Mouse (Mus musculus): ENCODE measurements at regions not wholly inside any gene's neighbourhood (a gene's known extent, or its start where the extent isn't known, plus 50 kb on each side); places are given as distances from the start of the nearest gene placed in this dataset.

- no peak for TF ChIP-seq SIN3A (IDR thresholded peaks at IDR 0.05; ENCODE audit: low read length)
- no peak for TF ChIP-seq EP300 (IDR thresholded peaks at IDR 0.05; ENCODE audit: low read length)
- no peak for TF ChIP-seq POLR2A (IDR thresholded peaks at IDR 0.05; ENCODE audit: low read depth, low read length)
- no peak for TF ChIP-seq CTCF (conservative IDR thresholded peaks at IDR 0.05 in 1 of 2, IDR thresholded peaks at IDR 0.05 in 1 of 2; ENCODE audit: low read depth in 2 of 2, low read length in 2 of 2)
- TF ChIP-seq HCFC1 (IDR thresholded peaks at IDR 0.05; ENCODE audit: low read depth, low read length): no peak
- no peak for TF ChIP-seq RCOR1 (conservative IDR thresholded peaks at IDR 0.05; ENCODE audit: low read depth, low read length)
- TF ChIP-seq MAFK (IDR thresholded peaks at IDR 0.05; ENCODE audit: insufficient replicate concordance, low read length): no peak
- TF ChIP-seq ETS1 (conservative IDR thresholded peaks at IDR 0.05; ENCODE audit: low read depth, low read length): no peak
Measured at GRCm38 (mm10) chr1:159470941-159471340, 52.6 kb upstream of the Tnr start.
